Mouse (Mus musculus) spleen, adult 12 weeks (tissue): ENCODE data around the gene Hexim1.
A peak's percentile ranks its signal among the peaks of the same experiment; 100 is the strongest.

Experiments
- DNase-seq: peaks from one replicate; pipeline ENCODE4 v3.0.0; 2022; ENCODE audit warnings: low spot score

The Hexim1 gene

GRCm38 (mm10) chr11:103116008-103116818 lies at the start of gene Hexim1:
Gene Hexim1 (plus strand): TSS chr11:103116231.
- DNase-seq, result peak; percentile 100

- no peak for DNase-seq
Measured at GRCm38 (mm10) chr11:103067051-103067361, 49.0 kb upstream of the Hexim1 start.

- no peak for DNase-seq
Measured at GRCm38 (mm10) chr11:103067457-103068001, 48.5 kb upstream of the Hexim1 start.

GRCm38 (mm10) chr11:103068272-103068671 lies 47.8 kb upstream of the Hexim1 start:
- DNase-seq, result no peak

GRCm38 (mm10) chr11:103068884-103069283 lies 47.1 kb upstream of the Hexim1 start:
- no peak for DNase-seq

GRCm38 (mm10) chr11:103069731-103070130 lies 46.3 kb upstream of the Hexim1 start:
- no peak for DNase-seq

- no peak for DNase-seq
Measured at GRCm38 (mm10) chr11:103070322-103070880, 45.6 kb upstream of the Hexim1 start.

GRCm38 (mm10) chr11:103073671-103074070 lies 42.4 kb upstream of the Hexim1 start:
- no peak for DNase-seq

- DNase-seq, result no peak
Measured at GRCm38 (mm10) chr11:103074121-103074650, 41.8 kb upstream of the Hexim1 start.

GRCm38 (mm10) chr11:103074796-103075323 lies 41.2 kb upstream of the Hexim1 start:
- DNase-seq, result no peak

- DNase-seq, result peak; percentile 59
Measured at GRCm38 (mm10) chr11:103076010-103076409, 40.0 kb upstream of the Hexim1 start.

GRCm38 (mm10) chr11:103076581-103076980 lies 39.5 kb upstream of the Hexim1 start:
- DNase-seq, result no peak

GRCm38 (mm10) chr11:103078131-103078530 lies 37.9 kb upstream of the Hexim1 start:
- no peak for DNase-seq

- no peak for DNase-seq
Measured at GRCm38 (mm10) chr11:103080323-103081091, 35.5 kb upstream of the Hexim1 start.

GRCm38 (mm10) chr11:103081631-103082030 lies 34.4 kb upstream of the Hexim1 start:
- DNase-seq, result no peak

- no peak for DNase-seq
Measured at GRCm38 (mm10) chr11:103093306-103093705, 22.7 kb upstream of the Hexim1 start.

- DNase-seq, result no peak
Measured at GRCm38 (mm10) chr11:103093862-103094833, 21.9 kb upstream of the Hexim1 start.

- DNase-seq, result no peak
Measured at GRCm38 (mm10) chr11:103095107-103095670, 20.8 kb upstream of the Hexim1 start.

GRCm38 (mm10) chr11:103095801-103096200 lies 20.2 kb upstream of the Hexim1 start:
- DNase-seq, result no peak
